In the genomic region with DNA sequence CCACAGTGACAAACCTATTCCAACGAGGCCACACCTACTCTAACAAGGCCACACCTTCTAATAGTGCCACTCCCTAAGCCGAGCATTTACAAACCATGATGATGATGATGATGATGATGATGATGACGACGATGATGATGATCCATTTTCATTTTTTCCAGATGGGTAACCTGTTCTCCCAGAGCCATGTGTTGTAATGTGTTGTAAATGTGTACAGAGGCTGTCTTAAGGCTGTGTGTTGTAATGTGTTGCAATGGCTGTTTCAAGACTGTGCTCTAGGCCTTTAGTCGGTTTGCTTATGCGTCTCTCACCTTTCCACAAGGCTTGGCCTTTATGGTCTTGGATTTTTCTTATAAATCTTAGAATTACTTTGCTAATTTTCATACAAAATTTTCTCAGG, we compare ENCODE assay signal across 28 mouse cellular contexts. TPM values are rescaled to one million over a fixed set of nuclear protein-coding genes. Genes with fewer than 3 reads are reported as not detected.
A peak's percentile ranks its signal among the peaks of the same experiment; 100 is the strongest.
DNase-seq lines count a peak whose midpoint lies in the region; ATAC-seq lines count a peak whose summit lies in the region.
"Had no signal": no experiment of that assay in that cellular context is flagged by ENCODE, and none has a peak within 500 bp of the region (broad histone marks: within the 10 kb centered on the region; RNA-seq: fewer than 3 reads in every experiment).

No protein-coding gene starts in this region.

- 96% methylated on average over 6 of the region's 6 CpGs for WGBS in midbrain, embryonic 11.5 days
- 94% methylated on average over 6 of the region's 6 CpGs for WGBS in midbrain, embryonic 16.5 days

- H3K4me1 ChIP-seq in midbrain, embryonic 11.5 days (ENCODE audit: control insufficient read depth, insufficient read depth, low read length), result peaks cover 20% of the 10 kb centered on the region
- peaks cover 4% of the 10 kb centered on the region for H3K4me1 ChIP-seq in midbrain, embryonic 16.5 days (ENCODE audit: control insufficient read depth, insufficient read depth, low read length)
- H3K4me1 ChIP-seq: embryonic facial prominence, embryonic 13.5 days; embryonic facial prominence, embryonic 15.5 days had no signal

- no peaks in the 10 kb centered on the region for H3K9me3 ChIP-seq in midbrain, embryonic 11.5 days (ENCODE audit: control insufficient read depth, low read length)
- H3K9me3 ChIP-seq in midbrain, embryonic 16.5 days (replicated peaks; ENCODE audit: control insufficient read depth, low read length, poor library complexity, severe bottlenecking), result no peaks in the 10 kb centered on the region
- H3K9me3 ChIP-seq: embryonic facial prominence, embryonic 13.5 days; embryonic facial prominence, embryonic 15.5 days; forebrain, embryonic 10.5 days; forebrain, embryonic 12.5 days; G1E had no signal

- H3K4me2 ChIP-seq in midbrain, embryonic 11.5 days, result no peak overlapping the region
- H3K4me2 ChIP-seq in midbrain, embryonic 16.5 days (ENCODE audit: low read length), result no peak overlapping the region
- H3K4me2 ChIP-seq: embryonic facial prominence, embryonic 13.5 days; embryonic facial prominence, embryonic 15.5 days; forebrain, embryonic 12.5 days had no signal

- H3K36me3 ChIP-seq in midbrain, embryonic 11.5 days (ENCODE audit: control insufficient read depth, insufficient read depth, low read length), result 0 out of 2 replicates have a peak, but pooled peaks cover 2% of the 10 kb centered on the region
- no peaks in the 10 kb centered on the region for H3K36me3 ChIP-seq in midbrain, embryonic 16.5 days (ENCODE audit: control insufficient read depth, insufficient read depth, low read length)

- peak; percentile 83 for DNase-seq in midbrain, embryonic 11.5 days (ENCODE audit: low spot score, missing footprints)
- no peak for DNase-seq in yolk sac, embryonic 10.5 days (ENCODE audit: low spot score)
- no peak for DNase-seq in cerebellum, postnatal 4 days (ENCODE audit: low spot score in 2 of 2)
- DNase-seq: adrenal gland, adult 8-10 months; adrenal gland, postnatal 14 days; adrenal gland, postnatal 36 days; B cell, adult 2 months; cerebellum, adult 11-12 months; cerebellum, adult 2 months; cerebellum, adult 9-10 months; cerebellum, postnatal 10 days; cerebellum, postnatal 25 days; embryo, embryonic 11 days had no signal

- H3K4me3 ChIP-seq in midbrain, embryonic 11.5 days (ENCODE audit: low read depth, low read length), result no peak overlapping the region
- H3K4me3 ChIP-seq in midbrain, embryonic 16.5 days (ENCODE audit: low read depth, low read length), result no peak overlapping the region
- H3K4me3 ChIP-seq: embryonic facial prominence, embryonic 13.5 days; embryonic facial prominence, embryonic 15.5 days; erythroblast, embryonic 14.5 days; forebrain, embryonic 10.5 days; forebrain, embryonic 12.5 days had no signal

- no peak overlapping the region for H3K27ac ChIP-seq in midbrain, embryonic 11.5 days (ENCODE audit: low read depth, low read length)
- H3K27ac ChIP-seq in midbrain, embryonic 16.5 days (ENCODE audit: low read length), result no peak overlapping the region
- H3K27ac ChIP-seq: embryonic facial prominence, embryonic 13.5 days; embryonic facial prominence, embryonic 15.5 days; forebrain, embryonic 10.5 days; forebrain, embryonic 12.5 days had no signal

- H3K9ac ChIP-seq in midbrain, embryonic 11.5 days (ENCODE audit: low read length), result no peak overlapping the region
- no peak overlapping the region for H3K9ac ChIP-seq in midbrain, embryonic 16.5 days (ENCODE audit: low read depth, low read length)
- H3K9ac ChIP-seq: embryonic facial prominence, embryonic 13.5 days; embryonic facial prominence, embryonic 15.5 days; forebrain, embryonic 12.5 days had no signal

- H3K27me3 ChIP-seq in midbrain, embryonic 11.5 days (ENCODE audit: control insufficient read depth, insufficient read depth, low read length), result no peaks in the 10 kb centered on the region
- no peaks in the 10 kb centered on the region for H3K27me3 ChIP-seq in midbrain, embryonic 16.5 days (ENCODE audit: control insufficient read depth, insufficient read depth, low read depth, low read length)
- H3K27me3 ChIP-seq: CH12.LX; embryonic facial prominence, embryonic 13.5 days; embryonic facial prominence, embryonic 15.5 days; Patski had no signal

- no peak for ATAC-seq in midbrain, embryonic 11.5 days (ENCODE audit: low FRiP score)
- ATAC-seq in midbrain, embryonic 16.5 days, result no peak
- ATAC-seq in granulocyte monocyte progenitor cell, adult 5-6 weeks (replicated peaks; ENCODE audit: poor library complexity, severe bottlenecking), result peak; percentile 55
- peak; percentile 70 for ATAC-seq in megakaryocyte progenitor cell, adult 5-6 weeks (replicated peaks; ENCODE audit: poor library complexity)
- ATAC-seq: activated CD4-positive, CD25-positive, alpha-beta regulatory T cell, adult 4 months; CD4-positive, CD25-positive, alpha-beta regulatory T cell, adult 4 months; forebrain, embryonic 14.5 days; forebrain, embryonic 16.5 days; Patski had no signal

RNA-seq across cellular contexts. Expression of gene Polr3b, which starts 40.0 kb away (rescaled TPM):
- 16.0 and 18.0 TPM in 2 replicates for polyA plus RNA-seq in midbrain, embryonic 11.5 days (2014; fragmentation: Nextera tagmentation; extraction: Ambion mirVana)
- 13.9 and 14.7 TPM in 2 replicates for polyA plus RNA-seq in midbrain, embryonic 16.5 days (2015; fragmentation: Nextera tagmentation; extraction: Ambion mirVana)
- 26.2 and 29.8 TPM in 2 replicates for total RNA-seq in granulocyte monocyte progenitor cell, adult 5-6 weeks (2014; fragmentation: Nextera tagmentation)
- 32.8 and 46.9 TPM in 2 replicates for total RNA-seq in granulocyte monocyte progenitor cell, adult 5-6 weeks (2017)
- total RNA-seq in megakaryocyte progenitor cell, adult 5-6 weeks (2015), result 23.9 and 29.3 TPM in 2 replicates
- total RNA-seq in megakaryocyte progenitor cell, adult 5-6 weeks (2017), result 29.4 and 45.9 TPM in 2 replicates

Comparison
In these comparisons a context has a peak if more than half of its experiments do, and no peak if none do; other contexts are left out.
1. ATAC-seq: peak in granulocyte monocyte progenitor cell, adult 5-6 weeks (single experiment) and megakaryocyte progenitor cell, adult 5-6 weeks (single experiment); none in midbrain, embryonic 11.5 days (single experiment) and midbrain, embryonic 16.5 days (single experiment).